Mouse (Mus musculus) central nervous system, embryonic 11.5 days (tissue): Measurements from ENCODE around the gene Gm20905. TPM values are rescaled to one million over a fixed set of nuclear protein-coding genes. Genes with fewer than 3 reads are reported as not detected.

Experiments
- polyA plus RNA-seq: library from polyadenylated mRNA; depleted of rRNA; stranded (reverse); fragments of >200 nt; gene quantifications from 2 replicates; pipeline ENCODE4 v1.2.3, GENCODE M21; 2012; rRNA removed

Gene Gm20905
- polyA plus RNA-seq: not detected in 2 replicates

DNA sequence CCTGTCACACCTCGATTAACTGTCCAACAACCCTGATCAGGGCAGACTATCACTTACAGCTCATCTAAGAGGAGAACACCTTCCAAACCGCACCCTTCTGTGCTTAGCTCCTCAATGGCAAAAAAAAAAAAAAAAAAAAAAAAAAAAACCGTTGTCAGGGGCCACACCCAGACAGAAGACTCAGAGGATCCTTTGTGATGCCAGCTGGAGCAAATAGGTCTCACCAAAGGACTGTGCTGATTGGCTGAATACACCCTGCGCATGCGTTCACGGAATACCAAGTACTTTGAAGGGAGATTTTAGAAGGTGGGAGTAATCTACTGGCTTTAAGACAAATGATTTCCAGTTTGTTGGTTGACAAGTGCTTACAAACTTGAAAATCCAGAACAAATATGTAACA, at the start of gene Gm20905:
Gm20905 (minus strand) TSS at position 101 of the 400 bp plus-strand sequence.

